Mouse (Mus musculus): ENCODE data around the gene Tril.

The Tril gene

DNA sequence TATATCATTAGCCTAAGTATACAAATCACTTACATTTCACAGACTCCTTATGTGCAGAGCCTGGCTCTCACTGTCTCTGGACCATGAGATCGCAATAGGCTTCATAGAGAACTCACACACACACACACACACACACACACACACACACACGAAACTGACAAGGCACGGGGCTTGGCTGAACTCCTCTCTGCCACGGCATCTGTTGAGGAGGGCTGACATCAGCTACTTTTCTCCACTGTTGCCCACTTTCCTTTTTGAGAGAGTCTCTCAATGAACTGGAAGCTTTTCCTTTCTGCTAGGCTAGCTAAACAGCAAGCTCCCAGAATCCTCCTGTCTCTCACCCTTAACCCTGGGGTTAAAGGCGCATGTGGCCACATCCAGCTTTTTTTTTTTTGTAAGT, 14.6 kb downstream of the Tril start:
- no peak for DNase-seq

GRCm38 (mm10) chr6:53804145-53804544, 16.5 kb downstream of the Tril start:
- no peak for DNase-seq

GRCm38 (mm10) chr6:53803551-53803950, 17.1 kb downstream of the Tril start:
- DNase-seq, result no peak

DNA sequence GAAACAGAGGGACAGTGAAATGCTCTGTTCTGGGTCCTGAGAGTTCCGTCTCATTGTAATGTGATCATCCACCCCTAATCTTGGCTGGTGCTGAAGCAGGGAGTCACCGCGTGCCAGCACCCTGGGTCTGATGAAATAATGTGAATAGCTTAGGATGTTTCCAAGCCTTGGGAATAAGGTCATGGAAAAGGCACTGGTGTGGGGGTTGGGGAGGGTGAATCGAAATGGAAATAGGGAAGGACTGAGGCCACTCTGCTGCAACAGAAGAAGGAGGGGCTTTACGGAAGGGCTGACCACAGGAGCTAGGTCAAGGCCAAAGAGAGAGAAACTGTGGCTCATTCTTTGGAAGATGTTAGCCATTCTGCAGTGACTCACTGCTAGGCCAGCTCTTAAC, 18.7 kb downstream of the Tril start:
- no peak for DNase-seq

DNA sequence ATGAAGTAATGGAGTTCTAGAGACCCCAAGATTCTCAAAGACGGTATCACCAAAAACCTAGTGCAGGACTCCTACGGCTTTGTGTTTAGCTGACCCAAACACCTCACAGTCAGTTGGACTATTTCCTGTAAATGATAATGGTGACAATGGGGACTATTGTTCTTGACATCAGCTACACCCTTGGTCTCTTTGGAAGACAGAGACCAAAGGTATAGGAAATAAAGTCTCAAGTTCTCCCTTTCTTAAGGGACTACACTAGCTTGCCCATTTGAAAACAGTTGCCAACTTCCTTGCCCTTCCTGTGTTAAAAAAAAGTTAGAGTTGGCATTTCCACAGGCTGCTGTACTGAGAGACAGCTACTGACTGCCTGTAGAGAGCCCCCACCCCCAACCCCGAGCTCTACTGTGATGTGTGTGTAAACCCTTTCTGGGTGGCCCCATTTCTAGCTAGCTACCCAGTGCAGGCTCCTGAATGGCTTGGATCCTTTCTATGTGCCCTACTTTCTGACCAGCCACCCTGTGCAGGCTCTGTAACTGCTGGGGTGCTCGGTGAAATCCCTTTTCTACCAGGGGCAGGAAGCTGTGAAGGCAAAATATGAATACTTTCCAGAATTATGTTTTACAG, 19.2 kb downstream of the Tril start:
- no peak for DNase-seq

GRCm38 (mm10) chr6:53798865-53799264, 21.8 kb downstream of the Tril start:
- DNase-seq, result no peak

GRCm38 (mm10) chr6:53796835-53797234, 23.8 kb downstream of the Tril start:
- DNase-seq, result no peak

DNA sequence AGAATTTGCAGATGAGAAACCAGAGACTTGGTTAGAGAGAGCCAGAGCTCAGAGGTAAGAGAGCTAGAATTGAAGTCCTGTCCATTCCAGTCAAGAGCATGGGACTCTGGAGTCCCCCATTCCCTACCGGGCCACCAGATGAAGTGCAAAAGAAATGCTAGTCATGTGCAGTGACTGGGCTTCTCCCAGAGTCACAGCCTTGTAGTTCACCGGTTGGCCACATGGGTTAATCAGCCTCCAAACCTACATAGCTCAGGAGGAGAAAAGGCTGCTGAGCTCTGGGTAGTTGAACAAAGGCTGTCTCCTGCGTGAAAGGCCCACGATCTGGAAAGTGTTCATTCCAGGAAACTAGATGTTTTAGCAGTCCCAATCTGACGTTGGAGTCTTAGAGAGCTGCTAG, 24.8 kb downstream of the Tril start:
- peak; percentile 37 for DNase-seq

DNA sequence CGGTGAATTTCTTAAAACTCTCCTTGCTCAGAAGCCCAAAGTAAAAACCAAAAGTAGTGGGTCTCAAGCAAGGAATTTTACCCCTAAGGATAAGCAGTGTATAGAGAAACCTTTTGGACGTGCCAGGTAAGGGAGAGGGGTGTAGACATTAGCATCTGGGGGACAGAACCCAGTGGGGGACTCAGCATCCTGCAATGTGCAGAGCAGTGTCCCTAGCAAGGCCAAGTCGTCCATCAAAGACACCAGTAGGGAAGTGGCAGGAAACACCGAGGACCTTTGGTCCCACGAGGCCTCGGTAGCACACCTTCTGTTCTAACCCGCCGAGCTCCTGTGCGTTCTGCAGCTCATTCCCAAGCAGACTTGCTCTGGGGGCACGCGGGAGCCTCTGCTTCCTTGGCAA, 25.6 kb downstream of the Tril start:
- DNase-seq, result peak; percentile 8

GRCm38 (mm10) chr6:53794323-53794971, 26.2 kb downstream of the Tril start:
- DNase-seq, result peak; percentile 72

DNA sequence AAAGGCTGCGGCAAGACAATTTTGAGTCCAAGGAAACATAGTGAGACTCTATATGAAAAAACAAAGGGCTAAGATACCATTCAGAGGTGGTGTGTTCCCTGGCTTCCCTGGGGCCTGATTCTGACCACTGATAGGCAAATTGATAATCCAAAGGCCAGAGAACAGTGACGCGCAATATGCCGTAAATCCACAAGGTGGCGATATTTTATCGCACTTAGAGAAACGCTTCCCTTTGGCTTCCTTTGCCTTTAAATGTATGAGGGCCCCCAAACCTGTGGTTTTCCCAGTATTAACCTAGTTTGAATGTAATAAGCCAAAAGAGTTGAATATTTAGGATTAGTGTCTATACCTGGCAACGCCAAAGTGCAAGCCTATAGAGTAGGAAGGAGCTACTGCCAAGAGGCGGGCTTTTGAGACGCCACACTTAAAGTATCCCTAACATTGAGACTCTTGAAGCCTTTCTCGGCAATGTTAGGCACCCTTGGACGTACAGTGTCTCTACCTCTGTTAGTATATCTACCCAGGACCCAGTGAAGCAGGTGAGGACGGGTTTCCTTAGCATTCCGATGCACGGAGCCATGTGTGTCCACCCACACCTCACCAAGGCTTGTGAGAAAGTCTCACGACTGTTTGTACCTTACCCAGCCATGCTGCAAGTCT, 37.6 kb downstream of the Tril start:
- peak; percentile 34 for DNase-seq

- no peak for DNase-seq
Observed at GRCm38 (mm10) chr6:53782273-53782672, 38.4 kb downstream of the Tril start.

- DNase-seq, result peak; percentile 29
Observed at GRCm38 (mm10) chr6:53781171-53781570, 39.5 kb downstream of the Tril start.

DNA sequence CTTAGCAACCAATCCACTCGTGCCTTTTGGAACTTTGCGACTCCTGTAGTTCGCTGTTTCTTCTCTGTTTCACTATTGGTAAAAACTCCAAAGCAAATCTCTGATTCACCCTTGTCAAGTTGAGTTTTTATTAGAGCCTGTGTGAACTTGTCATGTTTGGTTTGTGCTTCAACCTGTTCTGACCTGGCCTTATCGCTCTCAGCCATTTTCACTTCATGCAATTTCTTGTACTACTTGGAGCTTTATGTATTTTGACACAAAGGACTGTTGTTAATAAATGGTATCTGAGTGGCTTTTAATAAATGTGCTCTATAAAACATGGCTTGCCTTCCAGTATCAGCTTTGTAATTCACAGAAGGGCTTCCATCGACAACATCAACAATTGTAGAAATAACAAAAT, 40.6 kb downstream of the Tril start:
- no peak for DNase-seq

DNA sequence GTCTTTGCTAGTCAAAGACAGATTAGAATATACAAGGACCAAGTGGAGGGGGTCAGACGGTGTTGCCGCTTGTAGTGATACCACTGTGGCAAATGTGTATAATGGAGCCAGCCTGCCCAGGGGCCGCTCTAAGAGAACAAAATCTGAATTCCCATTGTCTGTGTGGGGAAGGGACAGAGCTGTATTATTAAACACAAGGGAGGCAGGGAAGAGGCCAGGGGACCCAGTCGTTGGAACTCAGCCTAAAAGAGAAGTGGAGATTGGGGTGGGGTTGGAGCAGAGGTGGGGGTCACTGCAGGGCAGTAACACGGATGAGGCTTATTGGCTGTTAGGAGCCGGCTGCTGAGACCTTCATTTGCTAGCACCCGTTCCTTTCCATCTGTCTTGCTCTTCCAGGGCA, 41.1 kb downstream of the Tril start:
- no peak for DNase-seq

DNA sequence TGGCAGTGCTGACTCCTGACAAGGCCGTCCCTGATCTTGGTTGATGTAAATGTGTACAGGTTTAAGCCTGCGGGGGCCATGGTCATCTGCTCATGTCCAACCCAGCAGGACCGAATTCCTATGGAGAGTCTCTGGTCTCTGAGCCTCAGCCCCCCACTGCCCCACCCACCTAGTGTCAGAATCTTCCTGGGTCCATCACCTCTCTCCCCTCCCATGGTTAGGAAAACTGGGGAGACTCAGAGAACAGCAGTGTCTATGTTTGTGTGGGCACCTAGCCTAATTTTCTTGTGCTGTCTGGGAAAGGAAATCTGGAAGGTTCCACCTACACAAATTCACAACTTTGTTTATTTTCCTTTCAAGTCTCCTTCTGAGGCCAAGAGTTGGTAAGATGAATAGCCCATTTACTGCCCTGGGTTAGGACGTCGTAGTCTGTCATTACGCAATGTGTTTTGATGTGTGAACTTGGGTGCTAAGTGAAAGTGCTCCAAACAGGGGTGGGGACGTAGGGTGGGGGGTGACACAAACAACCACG, 42.1 kb downstream of the Tril start:
- DNase-seq, result no peak

- DNase-seq, result no peak
Observed at GRCm38 (mm10) chr6:53768275-53768674, 52.4 kb downstream of the Tril start.

DNA sequence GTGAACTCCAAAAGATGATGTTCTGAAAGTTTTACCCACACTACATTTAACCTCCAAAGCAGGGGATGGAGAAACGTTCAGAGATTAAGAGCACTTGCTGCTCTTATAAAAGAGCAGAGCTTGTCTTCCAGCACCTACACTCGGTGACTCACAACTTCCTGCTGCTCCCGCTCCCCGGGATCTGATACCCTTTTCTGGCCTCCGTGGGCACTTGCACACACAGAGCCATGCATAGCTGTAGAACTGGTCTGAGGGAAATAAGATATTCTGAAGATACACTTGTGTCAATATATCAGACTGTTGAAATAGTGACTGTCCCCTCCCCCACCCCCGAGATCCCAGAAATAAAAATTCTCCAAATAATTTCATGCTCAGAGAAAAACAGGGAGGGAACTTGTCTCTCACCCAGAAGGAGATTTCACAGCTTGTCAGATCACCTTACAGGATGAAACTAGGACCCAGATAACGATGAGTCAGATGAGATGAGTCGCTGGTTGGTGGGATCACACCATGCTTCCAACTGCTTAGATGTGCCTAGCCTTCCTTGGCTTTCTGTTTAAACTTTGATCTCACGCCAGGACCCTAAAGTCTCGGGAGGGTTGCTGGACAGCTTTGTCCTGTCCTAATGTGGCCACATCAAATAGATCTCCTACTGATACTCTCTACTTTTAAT, 54.3 kb downstream of the Tril start:
- DNase-seq, result no peak

GRCm38 (mm10) chr6:53765731-53766130, 54.9 kb downstream of the Tril start:
- no peak for DNase-seq

Data from cerebellum, adult 11 months (tissue).